In genomic region chr4:147814592-147815167, GRCm38 (mm10) we compare ENCODE assay signal across 11 mouse cellular contexts. TPM values are rescaled to one million over a fixed set of nuclear protein-coding genes. Genes with fewer than 3 reads are reported as not detected.
A peak's percentile ranks its signal among the peaks of the same experiment; 100 is the strongest.
DNase-seq lines count a peak whose midpoint lies in the region; ATAC-seq and TF ChIP-seq lines count a peak whose summit lies in the region.
"Had no signal": no experiment of that assay in that cellular context is flagged by ENCODE, and none has a peak within 500 bp of the region (broad histone marks: within the 10 kb centered on the region; RNA-seq: fewer than 3 reads in every experiment).

No protein-coding gene starts in this region.

- H3K27me3 ChIP-seq in hindbrain, postnatal 0 days (ENCODE audit: insufficient read depth, low read length), result no peaks in the 10 kb centered on the region
- H3K27me3 ChIP-seq in hindbrain, embryonic 12.5 days, result no peaks in the 10 kb centered on the region
- no peaks in the 10 kb centered on the region for H3K27me3 ChIP-seq in liver, embryonic 16.5 days (ENCODE audit: control insufficient read depth, insufficient read depth, low read depth, low read length)
- H3K27me3 ChIP-seq: forebrain, embryonic 13.5 days had no signal

- no peak overlapping the region for H3K4me3 ChIP-seq in hindbrain, postnatal 0 days (ENCODE audit: low read length)
- no peak overlapping the region for H3K4me3 ChIP-seq in hindbrain, embryonic 12.5 days
- 0 out of 2 replicates have a peak overlapping the region, but pooled peaks have one; percentile 6 for H3K4me3 ChIP-seq in liver, embryonic 16.5 days (ENCODE audit: low read depth, low read length)
- H3K4me3 ChIP-seq: forebrain, embryonic 13.5 days had no signal

- TF ChIP-seq CTCF in hindbrain, postnatal 0 days (IDR thresholded peaks at IDR 0.05; ENCODE audit: low read depth), result peak; percentile 52

- H3K27ac ChIP-seq in hindbrain, postnatal 0 days, result no peak overlapping the region
- no peak overlapping the region for H3K27ac ChIP-seq in hindbrain, embryonic 12.5 days
- H3K27ac ChIP-seq in liver, embryonic 16.5 days (ENCODE audit: low read length), result no peak overlapping the region
- H3K27ac ChIP-seq: forebrain, embryonic 13.5 days; hindbrain, embryonic 14.5 days had no signal

- DNase-seq in hindbrain, postnatal 0 days (ENCODE audit: low spot score), result peak; percentile 11
- DNase-seq in B cell, adult 2 months, result peak; percentile 8 to 36
- no peak for DNase-seq in gastrocnemius, postnatal 14 days
- DNase-seq in natural killer cell, adult 2 months (ENCODE audit: low spot score in 2 of 2), result no peak
- no peak for DNase-seq in adrenal gland, postnatal 36 days
- DNase-seq: cerebellum, postnatal 25 days had no signal

- no peak for ATAC-seq in hindbrain, postnatal 0 days
- no peak for ATAC-seq in hindbrain, embryonic 12.5 days (ENCODE audit: low FRiP score)
- peak; percentile 75 for ATAC-seq in activated CD4-positive, CD25-positive, alpha-beta regulatory T cell, adult 4 months
- 0 out of 2 replicates have a peak, but pooled peaks have one; percentile 11 for ATAC-seq in liver, embryonic 16.5 days (ENCODE audit: low read depth)
- ATAC-seq: forebrain, embryonic 13.5 days had no signal

- 0 out of 2 replicates have a peak, but pooled peaks cover 7% of the 10 kb centered on the region for H3K9me3 ChIP-seq in hindbrain, postnatal 0 days (ENCODE audit: low read length)
- H3K9me3 ChIP-seq in hindbrain, embryonic 12.5 days (replicated peaks), result peaks cover 14% of the 10 kb centered on the region; the same call in 1 of the 2 replicates
- no peaks in the 10 kb centered on the region for H3K9me3 ChIP-seq in liver, embryonic 16.5 days (replicated peaks; ENCODE audit: control insufficient read depth, low read length)

- WGBS in hindbrain, postnatal 0 days, result 82% methylated on average over 2 of the region's 2 CpGs
- WGBS in hindbrain, embryonic 12.5 days, result 85% methylated on average over 2 of the region's 2 CpGs
- 26% methylated on average over 2 of the region's 2 CpGs for WGBS in liver, embryonic 16.5 days (ENCODE audit: insufficient replicate concordance)

- intact Hi-C loops in gastrocnemius, postnatal 14 days (cut with DNase I; ENCODE audit: low total_unique reads), result no loop called here

- no peak overlapping the region for H3K4me2 ChIP-seq in hindbrain, postnatal 0 days (ENCODE audit: low read depth, low read length)
- no peak overlapping the region for H3K4me2 ChIP-seq in hindbrain, embryonic 12.5 days (replicated peaks)
- H3K4me2 ChIP-seq in liver, embryonic 16.5 days (ENCODE audit: low read depth, low read length), result no peak overlapping the region
- H3K4me2 ChIP-seq: forebrain, embryonic 13.5 days; hindbrain, embryonic 14.5 days had no signal

- H3K36me3 ChIP-seq in hindbrain, postnatal 0 days (ENCODE audit: insufficient read depth, low read length), result no peaks in the 10 kb centered on the region
- no peaks in the 10 kb centered on the region for H3K36me3 ChIP-seq in hindbrain, embryonic 12.5 days
- H3K36me3 ChIP-seq in liver, embryonic 16.5 days (ENCODE audit: control insufficient read depth, insufficient read depth), result no peaks in the 10 kb centered on the region

- H3K4me1 ChIP-seq in hindbrain, postnatal 0 days (ENCODE audit: insufficient read depth, low read length), result no peaks in the 10 kb centered on the region
- no peaks in the 10 kb centered on the region for H3K4me1 ChIP-seq in hindbrain, embryonic 12.5 days
- no peaks in the 10 kb centered on the region; the same call in 1 of the 2 replicates for H3K4me1 ChIP-seq in liver, embryonic 16.5 days (ENCODE audit: control insufficient read depth, low read depth, low read length)
- H3K4me1 ChIP-seq: forebrain, embryonic 13.5 days had no signal

- H3K9ac ChIP-seq in hindbrain, postnatal 0 days (replicated peaks; ENCODE audit: low read length), result no peak overlapping the region
- H3K9ac ChIP-seq in hindbrain, embryonic 12.5 days, result no peak overlapping the region
- no peak overlapping the region for H3K9ac ChIP-seq in liver, embryonic 16.5 days (ENCODE audit: low read depth, low read length)
- H3K9ac ChIP-seq: forebrain, embryonic 13.5 days; hindbrain, embryonic 14.5 days had no signal

RNA-seq across cellular contexts. Expression of gene Zfp984, which starts 5.1 kb away (rescaled TPM):
- total RNA-seq in hindbrain, postnatal 0 days (2014; rRNA removed), result 1.5 and 1.9 TPM in 2 replicates
- 3.4 TPM in 2 replicates for polyA plus RNA-seq in hindbrain, postnatal 0 days (2015; fragmentation: Nextera tagmentation; extraction: Ambion mirVana)
- 6.6 TPM in 2 replicates for polyA plus RNA-seq in hindbrain, embryonic 12.5 days (2016; fragmentation: Nextera tagmentation; extraction: Ambion mirVana)
- 10 to 100 TPM; 21.1 to 29.0 TPM for polyA plus RNA-seq in activated CD4-positive, CD25-positive, alpha-beta regulatory T cell, adult 4 months (2017; shearing (Covaris generic))
- 3.2 and 3.4 TPM in 2 replicates for polyA plus RNA-seq in liver, embryonic 16.5 days (2015; fragmentation: Nextera tagmentation; extraction: Ambion mirVana)
- 1 to 10 TPM; 1.7 to 2.0 TPM for total RNA-seq in gastrocnemius, postnatal 14 days (2021)
- 1 to 10 TPM; 3.8 to 6.4 TPM for total RNA-seq in adrenal gland, postnatal 36 days (2021)

RNA-seq across cellular contexts. Expression of gene Zfp933, which starts 33.5 kb away (rescaled TPM):
- total RNA-seq in hindbrain, postnatal 0 days (2014; rRNA removed), result 8.1 and 8.3 TPM in 2 replicates
- 3.1 and 5.2 TPM in 2 replicates for polyA plus RNA-seq in hindbrain, postnatal 0 days (2015; fragmentation: Nextera tagmentation; extraction: Ambion mirVana)
- polyA plus RNA-seq in hindbrain, embryonic 12.5 days (2016; fragmentation: Nextera tagmentation; extraction: Ambion mirVana), result 5.9 and 6.3 TPM in 2 replicates
- 1 to 10 TPM; 5.1 to 9.0 TPM for polyA plus RNA-seq in activated CD4-positive, CD25-positive, alpha-beta regulatory T cell, adult 4 months (2017; shearing (Covaris generic))
- 1.3 and 1.5 TPM in 2 replicates for polyA plus RNA-seq in liver, embryonic 16.5 days (2015; fragmentation: Nextera tagmentation; extraction: Ambion mirVana)
- 1 to 10 TPM; 8.9 to 9.2 TPM for total RNA-seq in gastrocnemius, postnatal 14 days (2021)
- total RNA-seq in adrenal gland, postnatal 36 days (2021), result 10 to 100 TPM; 28.6 to 38.7 TPM

RNA-seq across cellular contexts. Expression of gene Miip, which starts 53.9 kb away (rescaled TPM):
- 33.5 and 34.3 TPM in 2 replicates for total RNA-seq in hindbrain, postnatal 0 days (2014; rRNA removed)
- polyA plus RNA-seq in hindbrain, postnatal 0 days (2015; fragmentation: Nextera tagmentation; extraction: Ambion mirVana), result 35.1 and 36.0 TPM in 2 replicates
- polyA plus RNA-seq in hindbrain, embryonic 12.5 days (2016; fragmentation: Nextera tagmentation; extraction: Ambion mirVana), result 45.2 and 46.1 TPM in 2 replicates
- 10 to 100 TPM; 52.3 to 77.0 TPM for polyA plus RNA-seq in activated CD4-positive, CD25-positive, alpha-beta regulatory T cell, adult 4 months (2017; shearing (Covaris generic))
- polyA plus RNA-seq in liver, embryonic 16.5 days (2015; fragmentation: Nextera tagmentation; extraction: Ambion mirVana), result 26.9 and 29.4 TPM in 2 replicates
- 1 to 10 TPM; 4.4 to 5.1 TPM for total RNA-seq in gastrocnemius, postnatal 14 days (2021)
- 10 to 100 TPM; 16.0 to 20.6 TPM for total RNA-seq in adrenal gland, postnatal 36 days (2021)

RNA-seq across cellular contexts. Expression of gene Fv1, which starts 54.1 kb away (rescaled TPM):
- 3.2 and 5.6 TPM in 2 replicates for total RNA-seq in hindbrain, postnatal 0 days (2014; rRNA removed)
- 3.7 and 4.3 TPM in 2 replicates for polyA plus RNA-seq in hindbrain, postnatal 0 days (2015; fragmentation: Nextera tagmentation; extraction: Ambion mirVana)
- 13.5 and 13.8 TPM in 2 replicates for polyA plus RNA-seq in hindbrain, embryonic 12.5 days (2016; fragmentation: Nextera tagmentation; extraction: Ambion mirVana)
- polyA plus RNA-seq in activated CD4-positive, CD25-positive, alpha-beta regulatory T cell, adult 4 months (2017; shearing (Covaris generic)), result 1 to 10 TPM; 3.0 to 7.5 TPM
- polyA plus RNA-seq in liver, embryonic 16.5 days (2015; fragmentation: Nextera tagmentation; extraction: Ambion mirVana), result 1.8 and 2.0 TPM in 2 replicates
- total RNA-seq in gastrocnemius, postnatal 14 days (2021), result 1 to 10 TPM; 3.2 to 3.4 TPM
- 10 to 100 TPM in 1 of 2 experiments, 1 to 10 TPM in 1; 9.8 to 10.2 TPM for total RNA-seq in adrenal gland, postnatal 36 days (2021)

Comparison
In these comparisons a context has a peak if more than half of its experiments do, and no peak if none do; other contexts are left out.
1. ATAC-seq: peak in activated CD4-positive, CD25-positive, alpha-beta regulatory T cell, adult 4 months (single experiment) and liver, embryonic 16.5 days (single experiment); none in hindbrain, postnatal 0 days (single experiment) and hindbrain, embryonic 12.5 days (single experiment).
2. DNase-seq: peak in hindbrain, postnatal 0 days (single experiment) and B cell, adult 2 months (2 of 2); none in gastrocnemius, postnatal 14 days (single experiment), natural killer cell, adult 2 months (0 of 2) and adrenal gland, postnatal 36 days (0 of 2).